Mouse (Mus musculus) neural tube, embryonic 14.5 days (tissue): ENCODE measurements around the gene Dnajb12. TPM values are rescaled to one million over a fixed set of nuclear protein-coding genes. Genes with fewer than 3 reads are reported as not detected.

Experiments
- ATAC-seq: fragments of 200-750 bp; cut with Nextera tagmentation; 2 replicates; pipeline ENCODE4 v1.8.0; 2017; ENCODE audit warnings: low read depth, mild to moderate bottlenecking, moderate TSS enrichment, moderate library complexity
- H3K27ac ChIP-seq: fragments of 300-500 bp; sonication (generic); 2 replicates; pipeline ENCODE4 v1.5.1; 2014; ENCODE audit warnings: low read depth, mild to moderate bottlenecking, control low read depth, low read length, moderate library complexity, mixed read lengths
- H3K27me3 ChIP-seq: fragments of 300-500 bp; sonication (generic); 2 replicates; pipeline ENCODE4 v1.6.1; 2014; ENCODE audit warnings: low read length; ENCODE audit not compliant: control insufficient read depth, insufficient read depth
- H3K36me3 ChIP-seq: fragments of 300-500 bp; sonication (generic); 2 replicates; pipeline ENCODE4 v1.6.1; 2014; ENCODE audit warnings: low read length, mixed read lengths; ENCODE audit not compliant: control insufficient read depth, insufficient read depth
- H3K4me1 ChIP-seq: fragments of 300-500 bp; sonication (generic); 2 replicates; pipeline ENCODE4 v1.6.1; 2014; ENCODE audit warnings: low read length; ENCODE audit not compliant: control insufficient read depth, insufficient read depth
- H3K4me2 ChIP-seq: fragments of 300-500 bp; sonication (generic); 2 replicates; pipeline ENCODE4 v1.6.1; 2014; ENCODE audit warnings: mild to moderate bottlenecking, low read depth, low read length, control low read depth
- H3K4me3 ChIP-seq: fragments of 300-500 bp; sonication (generic); 2 replicates; pipeline ENCODE4 v1.5.1; 2014; ENCODE audit warnings: low read depth, low read length, control low read depth, mixed read lengths
- H3K9ac ChIP-seq: fragments of 300-500 bp; sonication (generic); replicated peaks from 2 replicates; pipeline ENCODE4 v1.6.1; 2014; ENCODE audit warnings: low read depth, mild to moderate bottlenecking, control low read depth, low read length, mixed read lengths
- H3K9me3 ChIP-seq: fragments of 300-500 bp; sonication (generic); 2 replicates; pipeline ENCODE4 v1.6.1; 2016; ENCODE audit warnings: low read length; ENCODE audit not compliant: control insufficient read depth
- WGBS: fragments of 180-500 bp; shearing (Covaris S2); extraction: QIAGEN DNeasy Blood & Tissue Kit; methylation state at CpG from one replicate; pipeline ENCODE4 v1.1.7; 2014; 5-methylcytosine and 5-hydroxymethylcytosine counted together
- polyA plus RNA-seq: library from polyadenylated mRNA; unstranded; fragments of >200 nt; fragmentation: Nextera tagmentation; extraction: Ambion mirVana; gene quantifications from 2 replicates; pipeline ENCODE4 v1.2.1, GENCODE M21; 2014

Dnajb12 gene
- polyA plus RNA-seq, 1 experiment from 2014 or later: 23.0 TPM

- Histone ChIP-seq H3K4me3 (peak overlapping the region; percentile 70), H3K27ac (peak overlapping the region; percentile 100), H3K4me2 (peak overlapping the region; percentile 78), H3K9me3 (no peaks in the 10 kb centered on the region), H3K27me3 (no peaks in the 10 kb centered on the region), H3K4me1 (peaks cover 14% of the 10 kb centered on the region), H3K9ac (peak overlapping the region; percentile 95), H3K36me3 (no peaks in the 10 kb centered on the region)
- WGBS: 23% methylated on average over 5 of the region's 5 CpGs
- ATAC-seq: 0 out of 2 replicates have a peak, but pooled peaks have one; percentile 9
These were observed 533 bp upstream of the Dnajb12 start for GRCm38 (mm10) chr10:59878823-59879222.

- no peaks in the 10 kb centered on the region for H3K27me3 ChIP-seq
- peak overlapping the region; percentile 78 for H3K4me2 ChIP-seq
- H3K4me1 ChIP-seq: peaks cover 14% of the 10 kb centered on the region
- peak overlapping the region; percentile 100 for H3K27ac ChIP-seq
- ATAC-seq: peak; percentile 62
- H3K36me3 ChIP-seq: no peaks in the 10 kb centered on the region
- no peaks in the 10 kb centered on the region for H3K9me3 ChIP-seq
- H3K9ac ChIP-seq: peak overlapping the region; percentile 95
- H3K4me3 ChIP-seq: peak overlapping the region; percentile 70
- WGBS: 0% methylated on average over 13 of the region's 13 CpGs
These were observed 652 bp downstream of the Dnajb12 start for GRCm38 (mm10) chr10:59880029-59880386.

GRCm38 (mm10) chr10:59880837-59881236 is 1.5 kb downstream of the Dnajb12 start:
- 90% methylated on average over 7 of the region's 7 CpGs for WGBS
- H3K36me3 ChIP-seq: no peaks in the 10 kb centered on the region
- H3K27ac ChIP-seq: no peak overlapping the region
- 0 out of 2 replicates have a peak overlapping the region, but pooled peaks have one; percentile 95 for H3K9ac ChIP-seq
- H3K4me3 ChIP-seq: peak overlapping the region; percentile 70; the same call in 1 of the 2 replicates
- no peak for ATAC-seq
- peak overlapping the region; percentile 78 for H3K4me2 ChIP-seq
- no peaks in the 10 kb centered on the region for H3K9me3 ChIP-seq
- no peaks in the 10 kb centered on the region for H3K27me3 ChIP-seq
- peaks cover 14% of the 10 kb centered on the region for H3K4me1 ChIP-seq

- no peak overlapping the region for H3K4me3 ChIP-seq
- no peaks in the 10 kb centered on the region for H3K9me3 ChIP-seq
- H3K4me1 ChIP-seq: peaks cover 9% of the 10 kb centered on the region
- no peak for ATAC-seq
- H3K27ac ChIP-seq: no peak overlapping the region
- no peaks in the 10 kb centered on the region for H3K27me3 ChIP-seq
- H3K4me2 ChIP-seq: no peak overlapping the region
- no peaks in the 10 kb centered on the region for H3K36me3 ChIP-seq
- no peak overlapping the region for H3K9ac ChIP-seq
- WGBS: 93% methylated on average over 10 of the region's 10 CpGs
These were observed 5.2 kb downstream of the Dnajb12 start for GRCm38 (mm10) chr10:59884327-59885173.

GRCm38 (mm10) chr10:59885174-59886080 is 6.1 kb downstream of the Dnajb12 start:
- Histone ChIP-seq H3K4me2 (no peak overlapping the region), H3K9ac (no peak overlapping the region), H3K4me1 (peaks cover 7% of the 10 kb centered on the region), H3K4me3 (no peak overlapping the region), H3K36me3 (no peaks in the 10 kb centered on the region; the same call in 1 of the 2 replicates), H3K27me3 (no peaks in the 10 kb centered on the region), H3K27ac (no peak overlapping the region), H3K9me3 (no peaks in the 10 kb centered on the region)
- ATAC-seq: no peak
- WGBS: 91% methylated on average over 14 of the region's 14 CpGs

GRCm38 (mm10) chr10:59886081-59886466 is 6.7 kb downstream of the Dnajb12 start:
- ATAC-seq: no peak
- Histone ChIP-seq H3K9me3 (no peaks in the 10 kb centered on the region), H3K9ac (no peak overlapping the region), H3K27me3 (no peaks in the 10 kb centered on the region), H3K4me2 (no peak overlapping the region), H3K4me3 (no peak overlapping the region), H3K36me3 (no peaks in the 10 kb centered on the region; the same call in 1 of the 2 replicates), H3K27ac (no peak overlapping the region), H3K4me1 (peaks cover under 1% of the 10 kb centered on the region; the same call in 1 of the 2 replicates)
- WGBS: 92% methylated on average over 1 of the region's 1 CpGs

- Histone ChIP-seq H3K27ac (no peak overlapping the region), H3K4me3 (no peak overlapping the region), H3K4me1 (no peaks in the 10 kb centered on the region), H3K9me3 (no peaks in the 10 kb centered on the region), H3K36me3 (peaks cover under 1% of the 10 kb centered on the region; the same call in 1 of the 2 replicates), H3K27me3 (no peaks in the 10 kb centered on the region), H3K4me2 (no peak overlapping the region), H3K9ac (no peak overlapping the region)
- 92% methylated on average over 5 of the region's 5 CpGs for WGBS
- no peak for ATAC-seq
These were observed 8.1 kb downstream of the Dnajb12 start for GRCm38 (mm10) chr10:59887432-59887831.

GRCm38 (mm10) chr10:59889339-59889738 is 10.0 kb downstream of the Dnajb12 start:
- WGBS: 86% methylated on average over 7 of the region's 7 CpGs
- no peak overlapping the region for H3K9ac ChIP-seq
- ATAC-seq: no peak

More at GRCm38 (mm10) chr10:59889339-59889738, 10.0 kb downstream of the Dnajb12 start:
- no peaks in the 10 kb centered on the region for H3K9me3 ChIP-seq
- no peak overlapping the region for H3K27ac ChIP-seq
- H3K4me2 ChIP-seq: no peak overlapping the region
- H3K27me3 ChIP-seq: no peaks in the 10 kb centered on the region
- H3K4me1 ChIP-seq: no peaks in the 10 kb centered on the region
- H3K36me3 ChIP-seq: peaks cover 3% of the 10 kb centered on the region; the same call in 1 of the 2 replicates
- H3K4me3 ChIP-seq: no peak overlapping the region
